Mouse (Mus musculus) heart, postnatal 36 days (tissue): ENCODE measurements around the gene Gm21985. TPM values are rescaled to one million over a fixed set of nuclear protein-coding genes. Genes with fewer than 3 reads are reported as not detected.

ENCODE experiments used
- DNase-seq, 2 experiments: peaks; one replicate each; pipeline ENCODE4 v3.0.0; 2021 to 2022
- intact Hi-C: fragments of 180-260 bp; cut with DNase I; formaldehyde crosslinking; loops from one replicate; pipeline ENCODE4 v1.15.1; 2025
- total RNA-seq, 2 experiments: library from RNA; stranded (reverse); gene quantifications; 2 replicates each; pipeline ENCODE4 v1.2.3; 2021

Gm21985 gene
- total RNA-seq, result 1 to 10 TPM in 1 of 2 experiments, under 1 TPM in 1; 0.89 to 1.6 TPM

- peak; percentile 66 to 77 for DNase-seq
- intact Hi-C loops, result loop anchor here (2.0 kb wide), 1 partner anchor 19 kb away; no protein-coding TSS in a partner anchor
Measured at GRCm38 (mm10) chr2:112266242-112266592, at the start of gene Gm21985. Gene Gm21985, plus strand, starts transcription at chr2:112266314.

GRCm38 (mm10) chr2:112217614-112218013 lies 48.5 kb upstream of the Gm21985 start:
- no peak for DNase-seq
- intact Hi-C loops, result loop anchor here (2.0 kb wide), 1 partner anchor 21 kb away; no protein-coding TSS in a partner anchor

GRCm38 (mm10) chr2:112220880-112221279 lies 45.2 kb upstream of the Gm21985 start:
- intact Hi-C loops, result no loop called here
- no peak for DNase-seq

GRCm38 (mm10) chr2:112222607-112223006 lies 43.5 kb upstream of the Gm21985 start:
- no peak for DNase-seq
- intact Hi-C loops, result no loop called here

GRCm38 (mm10) chr2:112224356-112224755 lies 41.8 kb upstream of the Gm21985 start:
- DNase-seq, result no peak
- intact Hi-C loops, result no loop called here

- intact Hi-C loops, result no loop called here
- DNase-seq, result no peak
Measured at GRCm38 (mm10) chr2:112232623-112233022, 33.5 kb upstream of the Gm21985 start.

GRCm38 (mm10) chr2:112236620-112237019 lies 29.5 kb upstream of the Gm21985 start:
- DNase-seq, result no peak
- intact Hi-C loops, result no loop called here

GRCm38 (mm10) chr2:112238006-112238405 lies 28.1 kb upstream of the Gm21985 start:
- intact Hi-C loops, result loop anchor here (2.0 kb wide), 1 partner anchor 245 kb away; no protein-coding TSS in a partner anchor
- DNase-seq, result no peak

GRCm38 (mm10) chr2:112239212-112239934 lies 26.7 kb upstream of the Gm21985 start, which contains the start of gene Lpcat4:
Gene Lpcat4, plus strand, starts transcription at chr2:112239468.
- intact Hi-C loops, result loop anchor here (2.0 kb wide), 1 partner anchor 243 kb away; no protein-coding TSS in a partner anchor
- peak; percentile 92 for DNase-seq

- DNase-seq, result peak in 1 of 2 experiments; percentile 11
- intact Hi-C loops, result loop anchor here (2.0 kb wide), 2 partner anchors 21 to 243 kb away; partner anchors contain the start of gene Nop10
Measured at GRCm38 (mm10) chr2:112239935-112240721, 26.0 kb upstream of the Gm21985 start.

- no peak for DNase-seq
- intact Hi-C loops, result loop anchor here (2.0 kb wide), 1 partner anchor 19 kb away; the partner anchor contains the start of gene Nop10
Measured at GRCm38 (mm10) chr2:112241787-112242186, 24.3 kb upstream of the Gm21985 start.

GRCm38 (mm10) chr2:112245307-112245706 lies 20.8 kb upstream of the Gm21985 start:
- DNase-seq, result no peak

GRCm38 (mm10) chr2:112246193-112246592 lies 19.9 kb upstream of the Gm21985 start:
- DNase-seq, result no peak
- intact Hi-C loops, result no loop called here

More at GRCm38 (mm10) chr2:112245307-112245706, 20.8 kb upstream of the Gm21985 start:
- intact Hi-C loops, result no loop called here

GRCm38 (mm10) chr2:112247323-112247722 lies 18.8 kb upstream of the Gm21985 start:
- DNase-seq, result no peak
- intact Hi-C loops, result no loop called here

- no peak for DNase-seq
- intact Hi-C loops, result no loop called here
Measured at GRCm38 (mm10) chr2:112249780-112250453, 16.2 kb upstream of the Gm21985 start.

GRCm38 (mm10) chr2:112254675-112255515 lies 11.2 kb upstream of the Gm21985 start:
- DNase-seq, result no peak
- intact Hi-C loops, result no loop called here

GRCm38 (mm10) chr2:112259241-112259962 lies 6.7 kb upstream of the Gm21985 start, which contains the start of gene Nutm1:
Gene Nutm1, minus strand, starts transcription at chr2:112259291.
- intact Hi-C loops, result no loop called here
- DNase-seq, result no peak

- intact Hi-C loops, result loop anchor here (2.0 to 5.0 kb wide), 4 partner anchors 21 to 193 kb away; partner anchors contain the start of genes Emc4 and Emc7
Measured at GRCm38 (mm10) chr2:112261748-112262653, 4.1 kb upstream of the Gm21985 start, which contains the start of gene Nop10. Gene Nop10, plus strand, starts transcription at chr2:112261926.

More at GRCm38 (mm10) chr2:112261748-112262653, 4.1 kb upstream of the Gm21985 start, which contains the start of gene Nop10:
- DNase-seq, result peak; percentile 79 to 84
